Mouse (Mus musculus): ENCODE results near the gene Hoxc9.

The Hoxc9 gene

DNA sequence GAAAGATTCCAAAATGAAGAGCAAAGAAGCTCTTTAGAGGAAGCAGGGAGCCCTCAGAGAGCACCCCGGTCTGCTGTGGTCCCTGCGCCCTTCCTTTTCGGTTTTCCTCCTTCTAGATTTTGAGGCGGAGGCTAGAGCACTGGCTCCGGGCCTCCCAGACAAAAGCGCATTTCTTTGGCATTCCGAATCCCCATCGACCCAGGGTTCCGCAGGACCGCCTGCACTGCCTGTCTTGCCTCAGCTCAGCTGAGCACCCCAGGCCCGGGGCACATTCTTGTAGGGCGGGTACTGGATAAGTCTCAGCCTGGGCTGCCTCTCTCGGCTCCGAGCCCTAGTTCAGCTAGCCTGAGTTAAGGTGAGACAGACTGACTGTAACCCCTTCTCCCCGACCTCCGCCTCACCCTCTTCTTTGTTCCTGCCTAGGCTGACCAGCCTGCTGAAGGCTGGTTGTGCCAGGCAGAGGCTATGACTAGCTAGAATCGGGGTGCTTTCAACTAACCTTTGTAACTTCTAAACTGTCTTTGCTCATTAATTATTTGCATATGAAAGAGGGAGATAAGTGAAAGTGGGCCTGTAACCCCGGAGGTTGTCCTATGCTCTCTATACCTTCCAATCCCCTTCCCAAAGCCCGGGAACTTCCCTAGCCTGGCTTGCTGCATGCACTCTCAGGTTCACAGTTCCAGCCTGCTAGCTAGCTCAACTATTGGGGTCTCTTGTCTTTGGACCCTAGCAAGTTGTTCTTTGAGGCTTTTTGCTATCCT, 39.3 kb downstream of the Hoxc9 start:
- in situ Hi-C loops (cut with MseI, MboI) = loop anchor here in 1 of 2 experiments (10.0 kb wide), 1 partner anchor 119 kb away; no protein-coding TSS in a partner anchor

DNA sequence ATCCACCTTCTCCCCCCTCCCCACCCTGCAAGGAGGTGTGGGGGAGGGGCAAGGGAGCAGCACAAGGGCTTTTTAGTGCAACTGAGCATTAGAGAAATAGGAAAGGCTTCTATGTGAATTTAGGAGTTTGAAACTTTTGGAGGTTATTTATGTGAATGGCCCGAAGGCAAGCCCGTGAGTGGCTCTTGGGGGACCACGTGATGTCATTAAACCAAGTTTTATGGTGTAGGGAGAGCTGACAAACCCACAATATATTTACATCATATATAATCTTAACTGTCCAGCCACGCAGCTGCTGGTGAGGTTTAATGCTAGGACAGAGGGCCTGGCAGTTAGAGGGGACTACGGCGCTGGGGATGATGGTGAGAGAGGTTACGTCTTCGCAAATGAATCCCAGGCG, 42.4 kb downstream of the Hoxc9 start, which contains the start of gene Hoxc4:
Gene Hoxc4, plus strand, starts transcription at position 299 of the 400 bp plus-strand sequence.
- in situ Hi-C loops (cut with MseI, MboI) = loop anchor here in 1 of 2 experiments (10.0 kb wide), 1 partner anchor 116 kb away; no protein-coding TSS in a partner anchor

DNA sequence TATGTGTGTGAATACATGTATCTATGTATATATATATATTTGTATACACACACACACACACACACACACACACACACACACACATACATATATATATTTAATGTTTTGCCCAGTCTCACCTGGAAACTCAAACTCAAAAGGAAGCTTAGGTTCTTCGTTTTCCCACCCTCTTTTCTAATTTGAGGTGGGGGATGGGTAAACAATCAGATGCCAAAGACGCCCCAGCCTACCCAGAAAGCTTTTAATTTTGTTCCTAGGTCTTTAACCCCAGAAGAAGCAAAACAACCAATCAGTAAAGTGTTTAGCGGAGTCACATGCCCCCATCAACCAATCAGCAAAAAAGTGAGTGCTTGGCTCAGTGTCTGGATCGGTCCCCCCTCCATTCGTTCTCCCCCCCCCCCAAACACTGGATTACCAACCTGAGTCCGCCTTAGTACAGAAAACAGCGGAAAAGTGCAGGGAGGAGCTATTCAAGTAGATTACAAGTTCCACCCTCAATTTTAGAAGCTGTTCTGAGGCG, 44.7 kb downstream of the Hoxc9 start:
- in situ Hi-C loops (cut with MseI, MboI) = loop anchor here in 1 of 2 experiments (5.0 kb wide), 1 partner anchor 106 kb away; no protein-coding TSS in a partner anchor

DNA sequence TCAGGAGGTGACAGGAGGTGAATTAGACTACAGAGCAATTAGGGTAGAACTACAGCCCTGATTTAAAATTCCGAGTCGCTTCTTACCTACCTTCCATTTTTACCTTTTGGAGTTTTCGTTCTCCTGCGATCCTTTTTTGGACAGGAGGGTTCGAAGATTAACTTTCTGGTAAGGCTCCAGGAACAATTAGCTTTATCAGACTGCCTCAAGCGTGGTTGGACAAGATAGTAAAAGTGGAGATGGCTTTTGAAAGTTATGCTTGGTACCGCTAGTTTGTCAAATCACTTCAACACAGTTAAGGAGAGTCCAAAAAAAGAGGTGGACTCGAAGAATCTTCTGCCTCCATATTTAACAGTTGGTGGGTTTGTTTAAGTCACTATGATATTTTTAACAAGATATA, 45.3 kb downstream of the Hoxc9 start:
- in situ Hi-C loops (cut with MseI, MboI) = loop anchor here in 1 of 2 experiments (5.0 kb wide), 1 partner anchor 106 kb away; no protein-coding TSS in a partner anchor

DNA sequence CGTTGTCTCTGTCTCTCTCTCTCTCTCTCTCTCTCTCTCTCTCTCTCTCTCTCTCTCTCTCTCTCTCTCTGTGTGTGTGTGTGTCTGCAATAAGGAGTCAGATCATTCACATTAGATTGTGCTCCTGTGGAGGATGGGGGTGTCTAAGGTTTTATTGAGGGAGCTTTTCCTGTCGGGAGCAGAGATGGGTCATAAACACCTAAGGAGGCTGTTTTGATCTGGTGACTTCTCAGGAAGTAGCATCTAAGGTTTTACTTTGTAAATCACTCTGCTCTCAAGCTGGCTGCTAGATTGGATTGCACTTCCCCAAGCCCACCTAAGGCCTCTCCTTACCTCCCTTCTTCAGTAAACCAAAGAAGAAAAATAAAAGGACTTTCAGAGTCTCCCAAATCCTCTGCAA, 47.9 kb downstream of the Hoxc9 start:
- in situ Hi-C loops (cut with MseI, MboI) = loop anchor here in 1 of 2 experiments (5.0 kb wide), 1 partner anchor 103 kb away; no protein-coding TSS in a partner anchor

DNA sequence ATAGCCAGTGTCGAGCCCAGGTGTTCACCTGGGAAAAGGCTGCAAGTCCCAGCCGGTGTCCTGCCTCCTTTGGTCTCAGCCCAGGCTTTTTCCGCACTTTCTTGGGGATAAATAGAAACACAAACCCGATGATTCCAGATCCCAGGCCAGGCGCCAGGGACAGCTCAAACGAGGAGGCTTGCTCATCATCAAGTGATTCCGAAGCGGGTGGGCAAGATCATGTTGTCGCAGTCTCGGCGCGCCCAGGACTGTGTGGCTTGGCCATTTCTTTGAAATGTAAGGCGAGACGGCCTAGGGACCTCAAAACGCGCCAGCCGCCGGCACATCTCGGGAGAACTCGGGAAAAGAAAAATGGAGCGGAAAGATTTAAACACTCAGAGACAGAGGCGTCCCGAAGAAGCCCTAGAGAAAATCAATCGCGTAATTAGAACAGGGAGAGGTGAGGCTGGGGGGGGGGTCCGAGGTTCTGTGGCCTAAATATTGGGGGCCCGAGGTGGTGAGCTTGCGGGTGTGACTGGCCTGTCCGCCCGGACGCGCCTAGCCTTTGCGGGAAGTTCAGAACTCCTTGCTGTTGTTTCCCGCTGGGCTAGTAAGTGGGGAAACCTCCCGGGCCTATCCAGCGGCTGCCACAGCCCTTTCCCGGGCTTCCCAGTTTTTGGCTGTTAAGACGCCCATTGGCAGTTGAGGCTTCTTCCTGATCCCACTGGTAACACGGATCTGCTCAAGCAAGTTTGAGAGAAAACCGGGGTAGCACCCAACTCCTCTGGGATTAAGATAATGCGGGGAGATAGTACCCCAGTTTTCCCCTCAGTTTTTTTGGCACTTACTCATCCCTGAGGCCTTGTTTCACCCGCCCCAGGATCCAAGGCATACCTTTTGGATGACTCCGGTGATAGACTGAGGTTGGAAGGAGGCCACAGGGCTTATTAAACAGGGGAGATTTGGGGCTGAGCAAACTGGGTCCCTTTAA, 51.3 kb downstream of the Hoxc9 start:
- in situ Hi-C loops (cut with MseI, MboI) = no loop called here

DNA sequence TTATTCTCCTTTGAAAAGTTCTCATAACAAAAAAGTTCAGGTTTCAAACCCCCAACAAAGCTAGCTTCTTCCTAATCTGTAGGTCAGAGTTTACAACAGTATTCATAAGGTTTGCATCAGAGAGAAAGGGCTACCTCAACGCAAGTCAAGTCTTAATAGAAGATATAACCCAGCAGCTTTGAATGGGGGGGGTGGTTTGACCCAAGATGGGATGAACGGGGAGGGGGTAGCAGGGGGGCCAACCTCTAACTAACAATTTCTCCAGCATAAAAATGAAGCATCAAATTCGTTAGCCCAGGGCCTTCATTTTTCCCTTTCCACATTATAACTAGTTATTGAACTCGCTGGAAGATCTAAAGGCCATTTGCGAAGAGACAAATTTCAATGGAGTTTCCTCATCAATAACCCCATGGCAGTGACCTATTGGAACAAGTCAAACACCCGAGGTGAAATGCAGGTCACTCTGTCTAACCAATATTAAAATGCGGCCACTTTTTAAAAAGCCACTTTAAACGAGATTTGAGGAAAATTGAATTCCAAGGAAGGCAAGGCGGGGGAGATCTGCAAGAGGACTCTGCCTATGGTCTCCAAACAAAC, 52.8 kb downstream of the Hoxc9 start:
- in situ Hi-C loops (cut with MseI, MboI) = no loop called here

DNA sequence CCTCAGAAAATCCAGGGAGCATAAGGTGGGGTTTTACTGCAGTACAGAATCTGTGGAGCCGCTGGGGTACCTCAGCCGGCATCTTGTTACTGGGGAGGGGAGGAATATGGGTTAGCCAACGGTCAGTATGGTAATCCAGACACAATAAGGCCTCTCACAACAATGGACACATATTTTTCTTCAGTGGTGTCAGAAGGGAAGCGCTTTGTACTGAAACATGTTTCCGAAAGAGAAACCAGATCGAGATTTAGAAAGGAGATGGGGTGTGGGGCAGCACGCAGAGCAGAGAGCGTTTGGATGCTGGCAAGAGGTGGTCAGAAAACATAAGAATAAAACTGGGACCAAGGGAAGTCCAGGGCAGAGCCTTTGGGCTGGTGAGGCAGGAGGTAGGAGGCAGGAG, 53.9 kb downstream of the Hoxc9 start:
- in situ Hi-C loops (cut with MseI, MboI) = no loop called here

DNA sequence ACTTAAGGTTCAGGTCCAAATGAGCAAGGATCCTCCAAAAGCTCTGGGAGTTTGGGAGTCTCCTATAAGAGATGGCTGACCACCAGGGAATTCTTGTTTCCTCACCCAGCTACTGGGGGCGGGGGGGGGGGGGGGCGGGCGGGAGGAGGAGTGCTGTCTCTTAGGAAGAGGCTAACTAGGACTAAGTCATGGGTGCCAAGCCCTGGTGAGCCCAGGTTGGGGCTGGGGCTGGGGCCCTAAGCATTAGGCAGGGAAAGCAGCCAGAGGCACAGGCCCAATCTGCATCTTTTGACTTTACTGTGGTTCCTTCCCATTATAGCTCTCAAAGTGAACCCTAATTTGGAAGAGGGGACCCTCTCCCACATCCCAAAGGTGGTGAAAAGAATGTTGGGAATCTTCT, 55.9 kb downstream of the Hoxc9 start:
- in situ Hi-C loops (cut with MseI, MboI) = no loop called here

DNA sequence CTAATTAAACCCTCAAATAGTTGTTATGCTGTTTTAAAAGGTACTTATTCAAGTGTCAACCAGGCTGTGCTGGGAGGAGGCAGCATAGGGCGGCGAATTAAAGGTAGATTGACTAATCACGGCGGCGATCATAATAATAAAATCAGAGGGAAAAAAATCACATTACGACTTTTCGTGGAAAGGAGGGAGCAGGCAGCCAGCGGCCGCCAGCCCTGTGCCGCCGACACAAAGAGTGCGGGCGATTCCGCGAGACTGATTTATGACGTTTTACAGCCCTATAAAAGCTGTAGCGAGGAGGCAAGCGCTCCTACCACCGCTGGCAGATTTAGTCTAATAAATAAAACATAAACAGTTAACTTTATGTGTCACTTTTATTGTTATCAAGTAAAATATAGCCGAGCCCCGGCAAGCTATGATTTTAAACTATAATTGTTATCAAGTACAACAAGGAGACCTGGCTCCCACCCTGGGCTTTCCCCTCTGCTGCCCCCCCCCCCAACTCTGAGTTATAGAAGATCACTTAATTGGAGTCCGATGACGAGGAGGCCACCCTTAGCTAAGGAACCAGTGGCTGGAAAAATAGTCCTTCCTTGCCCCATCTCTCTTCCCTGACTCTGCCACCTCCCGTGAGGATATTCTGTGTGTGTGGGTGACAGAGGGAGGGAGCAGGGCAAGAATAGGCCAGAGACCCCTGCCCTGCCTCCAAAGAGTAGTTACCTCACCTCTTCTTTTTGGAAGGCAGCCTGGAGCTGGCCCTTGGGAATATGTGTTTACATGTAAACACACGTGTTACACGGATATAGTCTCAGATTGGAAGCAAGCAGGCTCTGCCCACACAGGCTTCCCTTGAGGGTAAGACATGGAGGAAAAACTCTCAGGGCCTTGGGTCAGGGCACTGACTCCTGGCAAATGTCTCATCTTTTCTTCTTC, 56.7 kb downstream of the Hoxc9 start:
- in situ Hi-C loops (cut with MseI, MboI) = no loop called here

DNA sequence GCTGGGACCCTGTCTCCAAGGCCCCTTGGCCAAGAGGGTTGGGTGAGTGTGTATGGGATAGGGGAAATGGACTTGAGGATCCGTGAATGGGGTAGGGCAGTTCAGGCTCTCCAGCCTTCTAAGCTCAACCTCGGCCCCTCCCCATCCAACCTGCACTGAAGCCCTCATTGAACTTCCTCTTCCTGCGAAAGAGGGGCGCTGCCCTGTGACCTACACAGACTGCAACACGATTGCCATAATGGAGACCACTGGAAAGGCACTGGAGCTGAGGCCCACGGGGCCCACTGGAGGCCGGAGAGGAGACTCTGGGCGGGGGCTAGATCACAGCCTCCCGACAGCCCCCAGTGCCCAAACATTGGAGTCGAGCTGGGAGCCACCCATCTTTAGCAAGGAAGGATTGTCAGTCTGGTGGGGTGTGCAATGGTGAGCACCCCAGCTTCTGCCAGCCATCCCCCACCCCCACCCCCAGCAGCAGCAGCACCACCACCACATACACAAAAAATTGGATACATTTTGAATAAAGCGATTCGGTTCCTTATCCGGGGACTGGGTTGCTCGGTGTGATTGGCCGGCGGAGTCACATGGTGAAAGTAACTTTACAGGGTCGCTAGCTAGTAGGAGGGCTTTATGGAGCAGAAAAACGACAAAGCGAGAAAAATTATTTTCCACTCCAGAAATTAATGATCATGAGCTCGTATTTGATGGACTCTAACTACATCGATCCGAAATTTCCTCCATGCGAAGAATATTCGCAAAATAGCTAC, 58.0 kb downstream of the Hoxc9 start:
- in situ Hi-C loops (cut with MseI, MboI) = no loop called here

Measured in mouse trophoblast stem cell (cell line).